Mouse (Mus musculus): ENCODE results near the gene Olfr272. TPM values are rescaled to one million over a fixed set of nuclear protein-coding genes. Genes with fewer than 3 reads are reported as not detected.

The Olfr272 gene
- total RNA-seq (2014; rRNA removed) (not detected in 2 replicates), polyA plus RNA-seq (2012; rRNA removed) (not detected in 2 replicates)

- Histone ChIP-seq H3K27ac (replicated peaks; ENCODE audit: insufficient read depth, low read depth, low read length) (no peak within 1 kb of the TSS), H3K4me1 (ENCODE audit: control insufficient read depth, insufficient read depth, low read length) (peaks cover 1% of the 10 kb centered on the region; the same call in 1 of the 2 replicates), H3K79me2 (ENCODE audit: control insufficient read depth, insufficient read depth, low read length) (no peaks in the 10 kb centered on the region), H3K27me3 (ENCODE audit: control insufficient read depth, insufficient read depth, low read length) (no peaks in the 10 kb centered on the region), H3K4me3 (ENCODE audit: insufficient read depth, low read depth, low read length) (no peak within 1 kb of the TSS), H3K9ac (ENCODE audit: low read depth, low read length) (no peak within 1 kb of the TSS), H3K36me3 (ENCODE audit: control insufficient read depth, insufficient read depth, low read length) (no peaks in the 10 kb centered on the region)
- TF ChIP-seq CTCF (IDR thresholded peaks at IDR 0.05; ENCODE audit: low read depth, low read length), result no peak
- TF ChIP-seq POLR2A (IDR thresholded peaks at IDR 0.05; ENCODE audit: extremely low read depth, insufficient read depth, low read length), result no peak
- 85% methylated on average over 2 of the region's 2 CpGs for WGBS
- DNase-seq (ENCODE audit: extremely low read depth, low read depth, low spot score), result no peak
Measured at GRCm38 (mm10) chr4:52919078-52919477, at the start of gene Olfr272. TSS of gene Olfr272 (minus strand) at chr4:52919178.

GRCm38 (mm10) chr4:52964247-52964646 lies 45.3 kb upstream of the Olfr272 start, which contains the start of gene Olfr270:
TSS of gene Olfr270 (plus strand) at chr4:52964547.
- Histone ChIP-seq H3K4me1 (ENCODE audit: control insufficient read depth, insufficient read depth, low read length) (no peaks in the 10 kb centered on the region), H3K79me2 (ENCODE audit: control insufficient read depth, insufficient read depth, low read length) (no peaks in the 10 kb centered on the region), H3K4me3 (ENCODE audit: insufficient read depth, low read depth, low read length) (no peak within 1 kb of the TSS), H3K9ac (ENCODE audit: low read depth, low read length) (no peak within 1 kb of the TSS), H3K27ac (replicated peaks; ENCODE audit: insufficient read depth, low read depth, low read length) (no peak within 1 kb of the TSS), H3K27me3 (ENCODE audit: control insufficient read depth, insufficient read depth, low read length) (no peaks in the 10 kb centered on the region), H3K36me3 (ENCODE audit: control insufficient read depth, insufficient read depth, low read length) (no peaks in the 10 kb centered on the region)
- TF ChIP-seq POLR2A (IDR thresholded peaks at IDR 0.05; ENCODE audit: extremely low read depth, insufficient read depth, low read length), result no peak
- TF ChIP-seq CTCF (IDR thresholded peaks at IDR 0.05; ENCODE audit: low read depth, low read length), result no peak
- no peak for DNase-seq (ENCODE audit: extremely low read depth, low read depth, low spot score)

- TF ChIP-seq POLR2A (IDR thresholded peaks at IDR 0.05; ENCODE audit: extremely low read depth, insufficient read depth, low read length), result no peak
- peak; percentile 44 for TF ChIP-seq CTCF (IDR thresholded peaks at IDR 0.05; ENCODE audit: low read depth, low read length)
- H3K79me2 ChIP-seq (ENCODE audit: control insufficient read depth, insufficient read depth, low read length), result no peaks in the 10 kb centered on the region
- no peak overlapping the region for H3K9ac ChIP-seq (ENCODE audit: low read depth, low read length)
- DNase-seq (ENCODE audit: extremely low read depth, low read depth, low spot score), result peak; percentile 38
- no peak overlapping the region for H3K4me3 ChIP-seq (ENCODE audit: insufficient read depth, low read depth, low read length)
- H3K27me3 ChIP-seq (ENCODE audit: control insufficient read depth, insufficient read depth, low read length), result no peaks in the 10 kb centered on the region
- H3K27ac ChIP-seq (replicated peaks; ENCODE audit: insufficient read depth, low read depth, low read length), result no peak overlapping the region
- H3K36me3 ChIP-seq (ENCODE audit: control insufficient read depth, insufficient read depth, low read length), result no peaks in the 10 kb centered on the region
- 36% methylated on average over 4 of the region's 4 CpGs for WGBS
- H3K4me1 ChIP-seq (ENCODE audit: control insufficient read depth, insufficient read depth, low read length), result no peaks in the 10 kb centered on the region
Measured at GRCm38 (mm10) chr4:52958693-52959092, 39.7 kb upstream of the Olfr272 start.

- no peak overlapping the region for H3K27ac ChIP-seq (replicated peaks; ENCODE audit: insufficient read depth, low read depth, low read length)
- no peaks in the 10 kb centered on the region for H3K79me2 ChIP-seq (ENCODE audit: control insufficient read depth, insufficient read depth, low read length)
Measured at GRCm38 (mm10) chr4:52949005-52949404, 30.0 kb upstream of the Olfr272 start.

DNA sequence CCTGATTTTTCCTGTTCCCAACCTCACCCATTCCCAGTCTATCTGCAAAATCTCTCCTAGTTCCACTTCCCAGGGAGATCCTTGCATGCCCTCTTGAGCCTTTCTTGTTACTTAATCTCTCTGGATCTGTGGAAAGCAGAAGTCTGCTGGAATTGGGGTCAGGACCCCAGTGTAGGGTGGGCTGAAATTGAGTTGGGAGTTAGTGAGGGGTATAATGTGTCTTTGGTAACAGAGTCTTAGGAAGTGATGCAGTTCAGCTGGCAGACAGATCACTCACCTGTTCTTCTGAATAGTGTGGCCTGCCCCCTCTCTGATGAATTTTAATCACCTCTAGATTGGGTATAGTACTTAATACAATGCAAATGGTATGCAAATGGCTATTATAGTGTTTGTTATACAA lies 27.7 kb upstream of the Olfr272 start:
- H3K9ac ChIP-seq (ENCODE audit: low read depth, low read length), result no peak overlapping the region
- no peaks in the 10 kb centered on the region for H3K27me3 ChIP-seq (ENCODE audit: control insufficient read depth, insufficient read depth, low read length)
- DNase-seq (ENCODE audit: extremely low read depth, low read depth, low spot score), result no peak
- no peaks in the 10 kb centered on the region for H3K36me3 ChIP-seq (ENCODE audit: control insufficient read depth, insufficient read depth, low read length)
- H3K4me3 ChIP-seq (ENCODE audit: insufficient read depth, low read depth, low read length), result no peak overlapping the region
- no peak overlapping the region for H3K27ac ChIP-seq (replicated peaks; ENCODE audit: insufficient read depth, low read depth, low read length)
- no peaks in the 10 kb centered on the region for H3K4me1 ChIP-seq (ENCODE audit: control insufficient read depth, insufficient read depth, low read length)
- TF ChIP-seq CTCF (IDR thresholded peaks at IDR 0.05; ENCODE audit: low read depth, low read length) (no peak), POLR2A (IDR thresholded peaks at IDR 0.05; ENCODE audit: extremely low read depth, insufficient read depth, low read length) (no peak)
- H3K79me2 ChIP-seq (ENCODE audit: control insufficient read depth, insufficient read depth, low read length), result no peaks in the 10 kb centered on the region

More at GRCm38 (mm10) chr4:52949005-52949404, 30.0 kb upstream of the Olfr272 start:
- no peak for TF ChIP-seq POLR2A (IDR thresholded peaks at IDR 0.05; ENCODE audit: extremely low read depth, insufficient read depth, low read length)
- TF ChIP-seq CTCF (IDR thresholded peaks at IDR 0.05; ENCODE audit: low read depth, low read length), result no peak
- Histone ChIP-seq H3K4me1 (ENCODE audit: control insufficient read depth, insufficient read depth, low read length) (no peaks in the 10 kb centered on the region), H3K27me3 (ENCODE audit: control insufficient read depth, insufficient read depth, low read length) (no peaks in the 10 kb centered on the region), H3K36me3 (ENCODE audit: control insufficient read depth, insufficient read depth, low read length) (no peaks in the 10 kb centered on the region), H3K9ac (ENCODE audit: low read depth, low read length) (no peak overlapping the region), H3K4me3 (ENCODE audit: insufficient read depth, low read depth, low read length) (no peak overlapping the region)
- no peak for DNase-seq (ENCODE audit: extremely low read depth, low read depth, low spot score)
- 83% methylated on average over 2 of the region's 2 CpGs for WGBS

- 87% methylated on average over 4 of the region's 4 CpGs for WGBS
- H3K27me3 ChIP-seq (ENCODE audit: control insufficient read depth, insufficient read depth, low read length), result no peaks in the 10 kb centered on the region
- H3K27ac ChIP-seq (replicated peaks; ENCODE audit: insufficient read depth, low read depth, low read length), result no peak overlapping the region
- TF ChIP-seq POLR2A (IDR thresholded peaks at IDR 0.05; ENCODE audit: extremely low read depth, insufficient read depth, low read length) (no peak), CTCF (IDR thresholded peaks at IDR 0.05; ENCODE audit: low read depth, low read length) (no peak)
- H3K36me3 ChIP-seq (ENCODE audit: control insufficient read depth, insufficient read depth, low read length), result no peaks in the 10 kb centered on the region
- no peaks in the 10 kb centered on the region for H3K79me2 ChIP-seq (ENCODE audit: control insufficient read depth, insufficient read depth, low read length)
- DNase-seq (ENCODE audit: extremely low read depth, low read depth, low spot score), result no peak
- no peak overlapping the region for H3K4me3 ChIP-seq (ENCODE audit: insufficient read depth, low read depth, low read length)
- H3K4me1 ChIP-seq (ENCODE audit: control insufficient read depth, insufficient read depth, low read length), result no peaks in the 10 kb centered on the region
- H3K9ac ChIP-seq (ENCODE audit: low read depth, low read length), result no peak overlapping the region
Measured at GRCm38 (mm10) chr4:52930480-52930879, 11.5 kb upstream of the Olfr272 start.

Measured in liver, adult 2 months (tissue).